Mouse (Mus musculus): ENCODE data around the gene Bin2.

- no peak for TF ChIP-seq CTCF (IDR thresholded peaks at IDR 0.05; ENCODE audit: insufficient read depth, low read length)
- TF ChIP-seq POLR2A (IDR thresholded peaks at IDR 0.05; ENCODE audit: borderline replicate concordance, extremely low read depth, low read depth, low read length): no peak
Observed at GRCm38 (mm10) chr15:100632323-100632722, 37.0 kb downstream of the Bin2 start.
